Mouse (Mus musculus): ENCODE measurements around the gene Nol4l.

- TF ChIP-seq TAL1 (IDR thresholded peaks at IDR 0.05; ENCODE audit: low read length) (no peak), GATA1 (IDR thresholded peaks at IDR 0.05; ENCODE audit: low read length) (no peak)
These were observed 4.2 kb upstream of the Nol4l start for GRCm38 (mm10) chr2:153533981-153534380.
